Mouse (Mus musculus) erythroid progenitor cell, adult 5-6 weeks (primary cell): Measurements from ENCODE around the gene Eml6. TPM values are rescaled to one million over a fixed set of nuclear protein-coding genes. Genes with fewer than 3 reads are reported as not detected.
"Not testable (repeated sequence)": the region's sequence is repeated elsewhere in the genome, so short reads cannot be mapped to it uniquely, and the experiment has no call there.

ENCODE experiments used
- ATAC-seq: replicated peaks from 2 replicates; pipeline ENCODE4 v1.8.0; 2016; ENCODE audit warnings: moderate number of reproducible peaks, mild to moderate bottlenecking, moderate TSS enrichment, inconsistent platforms; ENCODE audit not compliant: poor library complexity, low FRiP score, severe bottlenecking
- total RNA-seq, 2 experiments: library from RNA; stranded (forward) in 1 of 2; stranded (reverse) in 1 of 2; fragments of 150-400 nt in 1 of 2; fragments of 186-747, 209-891 nt in 1 of 2; gene quantifications; 2 replicates each; pipeline versions ENCODE4 v1.2.3 to v1.2.4; 2015 to 2017; ENCODE audit warnings: low replicate concordance in 2 of 2

Gene Eml6
- total RNA-seq, 2 experiments from 2014 or later, result 0.84 TPM; not detected in 1

DNA sequence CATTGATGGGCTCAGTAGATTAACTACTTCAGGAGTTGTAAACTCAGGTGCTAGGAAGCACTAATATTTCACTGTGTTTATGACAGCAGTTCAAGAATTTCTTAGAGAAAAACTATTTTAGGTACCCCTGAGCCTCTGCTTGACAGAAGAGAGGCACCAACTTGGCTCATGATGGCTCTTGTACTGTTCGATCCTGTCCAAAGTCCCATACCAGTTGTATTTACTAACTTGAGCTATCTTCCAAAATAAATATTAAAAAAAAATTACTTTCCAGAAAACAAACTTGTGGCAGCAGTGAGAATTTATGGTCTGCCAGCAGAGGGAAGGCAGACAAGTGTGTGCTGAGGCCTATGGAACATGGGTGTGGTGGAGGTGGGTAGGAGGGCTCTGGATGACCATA is 263.1 kb downstream of the Eml6 start:
- no peak for ATAC-seq

- ATAC-seq, result no peak
Measured at GRCm38 (mm10) chr11:29761387-29761786, 264.4 kb downstream of the Eml6 start.

DNA sequence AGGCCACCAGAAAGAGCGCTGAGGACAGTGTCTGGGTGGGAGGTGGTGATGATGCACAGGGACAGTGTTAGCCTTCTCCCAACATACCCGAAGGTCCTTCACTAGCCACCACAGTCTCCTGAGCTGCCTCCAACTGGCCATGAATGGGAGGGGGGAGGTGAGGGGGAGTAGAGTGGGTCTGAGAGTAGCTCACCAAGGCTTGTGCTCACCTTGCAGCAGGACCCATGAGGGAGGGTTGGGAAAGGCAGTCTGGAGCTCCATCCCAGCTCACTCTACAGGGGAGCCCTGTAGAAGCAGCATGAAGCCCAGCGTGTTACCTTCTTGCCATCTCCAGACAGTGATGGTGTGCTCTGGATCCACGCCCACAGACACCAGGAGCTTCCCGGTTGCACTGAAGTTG is 267.2 kb downstream of the Eml6 start:
- ATAC-seq, result no peak

DNA sequence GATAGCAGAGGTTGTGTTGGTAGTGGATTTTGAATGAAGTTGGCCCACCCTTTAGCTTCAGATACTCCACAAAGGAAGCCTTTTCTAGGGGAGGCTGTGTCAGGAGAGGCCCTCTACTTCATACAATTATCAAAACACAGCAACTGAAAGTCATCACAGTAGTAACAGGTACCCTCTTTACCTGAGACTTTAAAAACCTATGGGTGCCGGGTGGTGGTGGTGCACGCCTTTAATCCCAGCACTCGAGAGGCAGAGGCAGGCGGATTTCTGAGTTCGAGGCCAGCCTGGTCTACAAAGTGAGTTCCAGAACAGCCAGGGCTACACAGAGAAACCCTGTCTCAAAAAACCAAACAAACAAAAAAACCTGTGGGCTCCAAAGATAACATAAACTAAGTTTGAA is 269.8 kb downstream of the Eml6 start:
- ATAC-seq, result not testable (repeated sequence)

DNA sequence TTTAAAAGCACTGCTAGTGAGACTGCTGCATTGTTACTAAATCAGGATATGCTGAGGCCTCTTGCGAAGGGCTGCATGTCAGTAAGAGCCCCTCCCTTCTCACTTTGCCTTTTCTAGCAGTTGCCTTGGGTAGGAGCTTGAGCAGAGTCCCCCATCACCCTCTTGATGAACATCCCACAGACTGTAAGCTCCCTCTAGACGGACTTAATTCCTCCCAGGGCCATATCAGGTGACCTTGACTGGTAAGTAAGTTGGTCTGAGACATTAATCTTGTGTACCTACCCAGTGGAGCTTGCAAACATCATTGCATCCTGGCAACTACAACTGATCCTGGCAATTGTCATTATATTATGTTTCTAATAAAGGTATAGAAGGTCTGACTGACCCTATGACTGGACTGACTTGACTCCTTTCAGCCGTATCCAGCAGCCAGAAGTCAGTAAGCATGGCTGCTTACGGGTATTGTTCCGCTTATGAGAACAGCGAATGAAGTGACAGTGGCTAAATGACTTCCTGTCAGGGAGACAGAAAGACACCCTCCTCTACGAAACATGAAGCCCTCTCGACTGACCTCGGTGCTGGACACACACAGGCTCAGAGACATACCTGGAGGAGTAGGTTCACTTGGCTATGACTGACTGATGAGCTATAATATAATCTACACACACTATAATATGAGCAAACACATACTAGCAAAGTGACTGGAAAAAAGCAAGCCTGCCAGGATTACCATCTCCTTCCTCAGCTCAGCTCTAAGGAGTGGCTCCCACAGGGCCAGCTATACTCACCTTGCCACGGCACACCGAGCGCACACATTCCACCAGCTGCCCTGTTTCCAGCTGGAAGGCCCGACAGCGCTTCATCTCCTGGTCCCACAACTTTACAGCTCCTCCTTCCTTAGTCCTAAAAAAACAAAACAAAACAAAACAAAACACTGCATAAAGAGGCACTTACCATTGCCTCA is 273.9 kb downstream of the Eml6 start:
- no peak for ATAC-seq

DNA sequence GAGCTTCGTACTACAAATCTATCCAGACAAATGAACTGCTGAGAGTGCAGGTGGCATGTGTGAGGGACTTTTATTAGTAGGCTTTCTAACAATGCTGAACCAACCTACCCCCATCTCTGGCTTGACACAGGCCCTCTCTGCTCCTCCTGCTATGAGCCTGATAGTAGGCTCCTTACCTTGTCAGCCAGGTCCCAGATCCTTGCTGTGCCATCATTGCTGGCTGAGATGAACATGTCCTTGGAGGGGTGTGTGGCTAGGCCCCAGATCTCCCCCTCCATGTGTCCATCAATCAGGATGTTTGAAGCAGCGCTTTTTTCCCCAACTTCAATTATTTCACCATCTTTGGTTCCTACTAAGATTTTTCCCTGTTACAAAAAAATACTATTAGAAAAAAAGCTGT is 274.8 kb downstream of the Eml6 start:
- ATAC-seq, result no peak

DNA sequence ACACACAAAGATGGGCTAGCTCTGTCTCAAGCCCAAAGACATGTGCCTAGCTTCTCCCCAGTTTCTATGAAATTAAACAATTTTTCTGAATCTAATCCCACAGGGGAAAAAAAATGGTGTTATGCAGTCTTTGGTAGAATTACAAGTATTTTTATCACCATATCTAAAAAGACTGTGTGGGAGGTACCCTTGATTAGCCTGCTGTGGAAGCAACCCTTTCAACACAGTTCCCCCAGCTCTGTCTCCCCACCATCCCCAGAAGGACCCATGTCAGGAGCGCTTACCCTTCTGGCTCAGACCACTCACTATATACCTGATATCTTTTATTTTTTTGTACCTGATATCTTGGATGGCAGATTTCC is 276.4 kb downstream of the Eml6 start:
- no peak for ATAC-seq

DNA sequence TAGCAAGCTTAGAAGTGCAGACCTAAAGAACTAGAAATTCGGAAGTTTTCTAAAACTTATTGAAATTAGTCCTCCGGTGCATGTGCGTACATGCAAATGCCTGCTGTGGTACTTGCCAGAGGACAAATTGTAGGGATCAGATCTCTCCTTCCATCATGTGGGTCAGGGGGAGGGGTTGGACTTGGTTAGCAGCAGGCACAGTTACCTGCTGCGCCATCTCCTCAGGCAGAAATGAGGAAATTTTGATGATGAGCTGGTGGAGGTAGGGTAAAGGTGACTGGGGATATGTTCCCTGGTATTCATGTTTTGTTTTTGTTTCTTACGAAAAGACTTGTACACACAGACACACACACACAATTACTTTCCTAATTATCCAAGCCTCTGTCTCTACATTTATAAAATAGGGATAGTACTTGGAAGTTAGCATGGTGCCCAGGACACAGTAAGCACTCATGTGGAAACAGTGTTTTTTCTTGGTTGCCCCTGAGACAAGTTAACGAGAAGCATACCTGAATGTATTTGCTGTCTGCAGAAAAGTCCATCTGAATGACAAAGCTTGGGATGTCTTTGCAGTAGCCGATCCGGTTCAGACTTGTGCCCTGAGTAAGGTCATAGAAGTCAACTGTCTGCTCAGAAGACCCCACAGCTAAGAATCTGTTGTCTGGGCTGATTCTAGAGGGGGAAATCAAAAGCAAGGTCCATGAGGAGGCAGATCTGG is 276.9 kb downstream of the Eml6 start:
- ATAC-seq, result no peak

- ATAC-seq, result no peak
Measured at GRCm38 (mm10) chr11:29747881-29748280, 278.0 kb downstream of the Eml6 start.

DNA sequence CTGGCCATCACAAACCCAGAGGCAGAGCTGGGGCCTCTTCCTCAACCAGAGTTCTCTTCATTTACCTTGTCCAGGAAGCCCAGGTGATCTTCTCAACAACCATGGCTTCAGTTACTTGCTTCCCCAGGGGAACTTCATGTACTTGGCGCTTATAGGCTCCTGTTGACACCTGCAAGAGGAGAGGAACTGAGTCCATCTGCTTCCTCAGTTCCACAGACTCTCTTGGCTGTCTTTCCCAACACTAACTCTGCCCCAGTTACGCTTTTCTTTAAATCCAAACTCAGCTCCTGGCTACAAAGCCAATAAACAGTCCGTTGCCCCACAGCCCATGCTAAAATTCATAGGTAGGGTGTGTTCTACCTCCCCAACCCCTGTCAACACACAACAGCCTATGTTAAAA is 278.5 kb downstream of the Eml6 start:
- no peak for ATAC-seq

DNA sequence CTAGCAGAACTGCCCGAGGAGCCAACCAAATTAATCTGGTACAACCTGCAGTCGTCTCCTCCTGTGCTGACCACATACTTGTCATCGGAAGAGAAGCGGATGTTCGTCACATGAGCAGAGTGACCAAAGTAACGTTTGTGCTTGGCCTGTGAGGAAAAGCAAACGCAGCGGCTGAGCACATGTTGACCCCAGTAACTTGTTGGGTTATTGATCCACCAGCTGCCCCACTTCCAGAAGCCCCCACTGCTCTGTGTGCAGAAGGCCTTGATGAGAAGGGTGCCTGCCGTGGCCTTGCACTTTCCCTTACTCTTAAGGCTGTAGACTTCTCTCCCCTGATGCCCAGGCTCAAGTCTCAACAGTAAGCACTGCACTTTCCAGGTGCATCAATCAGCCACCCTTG is 279.6 kb downstream of the Eml6 start:
- no peak for ATAC-seq

- ATAC-seq, result no peak
Measured at GRCm38 (mm10) chr11:29745513-29745912, 280.3 kb downstream of the Eml6 start.

DNA sequence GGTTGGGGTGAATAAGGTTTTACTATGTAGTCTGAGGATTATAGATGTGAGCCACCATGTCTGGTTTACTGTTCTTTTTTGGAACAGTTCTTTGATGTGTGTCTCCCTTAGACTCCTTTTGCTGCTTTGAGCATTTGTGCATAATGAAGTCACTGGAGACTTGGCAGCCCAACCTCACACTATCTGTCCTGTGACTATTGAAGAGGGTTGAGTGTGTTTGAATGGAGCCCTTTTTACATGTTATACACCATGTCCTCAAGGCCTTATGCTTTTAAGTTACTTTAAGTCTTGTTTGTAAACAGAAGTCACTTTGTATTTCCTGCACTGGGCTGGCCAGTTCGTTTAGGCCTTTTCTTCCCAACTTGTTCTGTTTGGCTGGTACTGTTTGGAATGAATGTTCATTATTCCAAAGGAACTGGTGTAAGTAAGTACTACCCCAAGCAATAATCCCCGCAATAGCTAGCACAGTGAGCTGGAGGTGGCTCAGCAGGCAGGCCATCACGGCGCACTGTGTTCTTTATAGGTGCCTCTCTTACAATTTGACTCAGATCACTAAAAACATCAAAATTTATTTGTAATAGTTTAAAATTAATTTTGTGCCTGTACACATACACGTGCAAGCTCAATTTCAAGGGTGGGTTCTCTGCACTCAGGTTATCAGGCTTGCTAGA is 280.9 kb downstream of the Eml6 start:
- ATAC-seq, result no peak

- 0 out of 2 replicates have a peak, but pooled peaks have one; percentile 46 for ATAC-seq
Measured at GRCm38 (mm10) chr11:29739752-29740151, 286.1 kb downstream of the Eml6 start.

DNA sequence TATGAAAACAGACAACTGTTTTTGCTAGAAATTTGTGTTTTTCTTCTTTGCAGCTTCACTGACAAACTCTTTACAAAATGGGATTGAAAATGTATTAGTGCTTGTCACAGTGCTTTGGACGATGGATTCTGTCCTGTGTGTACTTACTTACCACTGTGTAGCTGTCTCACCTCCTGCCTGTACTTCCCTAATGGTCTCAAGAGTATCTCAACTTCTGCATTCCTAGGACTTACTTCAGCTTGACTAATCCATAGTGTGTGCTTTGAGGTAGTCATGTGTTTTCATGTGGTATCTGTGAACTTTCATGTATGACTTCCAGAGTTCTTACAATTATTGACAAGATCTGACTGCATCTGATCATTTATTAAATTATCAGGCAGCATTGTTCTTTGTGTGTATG is 297.9 kb downstream of the Eml6 start:
- no peak for ATAC-seq

- ATAC-seq, result no peak
Measured at GRCm38 (mm10) chr11:29725610-29726009, 300.2 kb downstream of the Eml6 start.

DNA sequence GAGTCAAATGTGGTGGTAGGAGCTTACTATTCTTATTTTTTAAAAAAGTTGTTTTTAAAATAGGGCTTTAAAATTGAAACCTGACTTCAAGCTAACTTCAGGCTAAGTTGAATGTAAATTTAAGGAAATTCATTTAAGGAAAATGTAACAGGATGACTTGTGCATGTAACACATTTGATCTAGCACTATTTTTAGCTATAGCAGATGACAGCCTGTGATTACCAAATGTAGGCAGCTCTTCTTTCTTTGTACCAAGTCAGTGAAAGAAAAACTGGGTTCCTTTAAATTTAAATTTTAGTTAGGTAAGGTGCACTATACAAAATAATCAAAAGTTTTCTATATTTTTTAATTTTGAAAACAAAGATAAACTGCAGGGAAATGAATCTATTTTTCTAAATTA is 300.7 kb downstream of the Eml6 start:
- ATAC-seq, result no peak

- no peak for ATAC-seq
Measured at GRCm38 (mm10) chr11:29724213-29724612, 301.6 kb downstream of the Eml6 start.

DNA sequence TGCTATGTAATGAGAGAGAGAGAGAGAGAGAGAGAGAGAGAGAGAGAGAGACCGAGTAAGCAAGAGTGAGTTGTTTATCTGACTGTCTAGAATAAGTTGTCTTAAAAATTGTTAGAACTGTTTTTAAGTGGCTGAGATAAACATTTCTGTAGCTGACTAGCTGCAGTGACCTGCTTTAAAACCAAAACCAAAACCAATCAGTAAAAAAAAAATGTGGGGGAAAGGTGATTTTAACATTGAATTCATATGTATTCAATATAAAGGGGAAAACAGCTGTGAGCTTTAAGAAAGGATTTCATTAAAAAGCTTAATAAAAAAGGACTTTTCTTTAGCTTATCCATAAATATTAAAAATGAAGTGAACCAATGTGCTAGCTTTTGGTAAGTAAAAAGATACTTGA is 306.2 kb downstream of the Eml6 start:
- ATAC-seq, result no peak

- no peak for ATAC-seq
Measured at GRCm38 (mm10) chr11:29718541-29718940, 307.3 kb downstream of the Eml6 start.

DNA sequence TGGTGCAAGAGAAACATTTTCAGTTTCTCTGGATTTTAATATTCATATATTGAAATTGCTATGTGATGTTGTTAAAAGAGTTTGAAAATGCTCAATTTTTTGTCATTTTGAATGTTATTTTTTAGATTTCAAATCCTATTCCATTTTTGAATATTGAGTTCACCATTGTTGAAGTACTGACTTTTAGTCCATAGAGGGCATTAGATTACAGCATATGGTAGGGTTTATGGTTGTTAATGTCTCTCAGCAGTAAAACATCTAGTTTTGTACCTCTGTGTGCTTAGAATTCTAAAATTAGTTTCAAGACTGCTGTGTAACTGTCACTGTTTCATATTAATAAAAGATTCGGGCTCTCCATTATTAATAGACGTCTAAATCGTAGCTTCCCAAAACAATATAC is 310.3 kb downstream of the Eml6 start:
- no peak for ATAC-seq
